Mouse (Mus musculus) stomach, postnatal 0 days (tissue): ENCODE data around the gene Lrrc32.

Experiments used
- CTCF ChIP-seq: IDR thresholded peaks from 2 replicates; pipeline ENCODE4 v1.5.1; 2016; ENCODE audit warnings: antibody characterized with exemption, low read depth, mild to moderate bottlenecking, moderate library complexity
- EP300 ChIP-seq: optimal IDR thresholded peaks from 2 replicates; pipeline ENCODE3; 2016; ENCODE audit warnings: antibody characterized with exemption

DNA sequence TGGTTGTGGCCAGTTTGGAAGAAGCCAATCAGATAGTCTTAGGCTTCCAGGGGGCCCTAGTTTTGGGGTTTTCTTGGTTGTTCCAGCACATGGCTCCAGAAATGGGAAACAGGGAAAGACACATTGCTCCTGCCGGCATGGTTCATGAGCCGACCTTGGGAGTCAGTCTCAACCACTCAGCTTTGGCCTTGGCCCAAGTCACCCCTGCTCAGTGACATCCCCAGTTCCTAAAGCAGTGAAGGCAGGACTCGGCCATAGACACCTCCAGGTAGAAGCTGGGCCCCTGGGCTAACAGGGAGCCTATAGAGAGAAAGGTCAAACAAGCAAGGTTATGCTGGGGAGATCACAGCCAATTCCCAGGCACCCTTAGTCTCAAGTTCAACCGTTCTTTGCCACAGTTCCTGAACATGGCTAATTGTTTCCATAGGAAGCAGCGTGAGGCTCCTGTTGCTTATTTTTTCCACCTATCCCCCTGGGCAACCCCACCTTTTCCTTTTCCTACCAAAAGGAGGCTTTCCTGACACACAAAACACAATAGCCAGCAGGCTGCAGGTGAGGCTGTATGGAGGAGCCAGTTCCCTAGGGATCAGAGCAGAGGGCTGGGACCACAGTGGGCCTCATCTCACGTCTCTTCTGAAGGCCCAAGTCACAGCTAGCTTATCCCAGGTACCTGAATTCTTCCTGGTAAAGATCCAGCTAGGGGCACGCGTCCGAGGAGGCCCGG is 34.5 kb upstream of the Lrrc32 start:
- TF ChIP-seq CTCF (no peak), EP300 (no peak)
